Mouse (Mus musculus) cerebellum, adult 2 months (tissue): ENCODE measurements around the gene Cyp2j13.

Experiments
- CTCF ChIP-seq: fragments of 200-500 bp; IDR thresholded peaks from 2 replicates; pipeline ENCODE4 v1.5.1; 2011; ENCODE audit warnings: low read depth, mild to moderate bottlenecking, control low read depth, low read length, moderate library complexity, borderline replicate concordance; ENCODE audit not compliant: insufficient read depth
- POLR2A ChIP-seq: fragments of 200-500 bp; IDR thresholded peaks from 2 replicates; pipeline ENCODE4 v1.6.1; 2011; ENCODE audit warnings: low read length, control low read depth, borderline replicate concordance; ENCODE audit not compliant: insufficient read depth

DNA sequence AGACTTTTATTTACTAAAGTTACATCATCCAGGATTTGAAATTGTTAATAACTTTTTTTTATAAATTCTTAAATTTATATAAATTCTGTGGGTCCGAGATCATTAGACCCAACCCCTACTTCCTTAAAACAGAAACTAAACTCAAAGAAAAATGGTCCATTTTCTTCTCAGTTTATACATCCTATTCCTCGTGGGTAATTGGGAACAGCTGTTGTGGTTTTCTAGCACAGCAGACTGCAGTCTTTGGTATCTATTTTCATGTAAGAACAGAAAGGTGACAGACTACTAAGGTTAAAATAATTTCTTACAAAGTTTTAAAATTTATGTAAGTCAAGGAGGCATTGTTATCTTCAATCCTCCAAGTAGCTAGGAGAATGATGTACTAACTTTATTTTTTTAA lies 19.5 kb upstream of the Cyp2j13 start:
- TF ChIP-seq CTCF (no peak), POLR2A (no peak)
